Mouse (Mus musculus) megakaryocyte-erythroid progenitor cell, adult 5 weeks (primary cell): ENCODE measurements around the gene Tubgcp3. TPM values are rescaled to one million over a fixed set of nuclear protein-coding genes. Genes with fewer than 3 reads are reported as not detected.

Experiments
- polyA plus RNA-seq: library from polyadenylated mRNA; stranded (reverse); fragments of >175 nt; gene quantifications from 2 replicates; pipeline ENCODE4 v1.2.3, GENCODE M21; 2012

Tubgcp3 gene
- 25.6 and 27.0 TPM in 2 replicates for polyA plus RNA-seq

DNA sequence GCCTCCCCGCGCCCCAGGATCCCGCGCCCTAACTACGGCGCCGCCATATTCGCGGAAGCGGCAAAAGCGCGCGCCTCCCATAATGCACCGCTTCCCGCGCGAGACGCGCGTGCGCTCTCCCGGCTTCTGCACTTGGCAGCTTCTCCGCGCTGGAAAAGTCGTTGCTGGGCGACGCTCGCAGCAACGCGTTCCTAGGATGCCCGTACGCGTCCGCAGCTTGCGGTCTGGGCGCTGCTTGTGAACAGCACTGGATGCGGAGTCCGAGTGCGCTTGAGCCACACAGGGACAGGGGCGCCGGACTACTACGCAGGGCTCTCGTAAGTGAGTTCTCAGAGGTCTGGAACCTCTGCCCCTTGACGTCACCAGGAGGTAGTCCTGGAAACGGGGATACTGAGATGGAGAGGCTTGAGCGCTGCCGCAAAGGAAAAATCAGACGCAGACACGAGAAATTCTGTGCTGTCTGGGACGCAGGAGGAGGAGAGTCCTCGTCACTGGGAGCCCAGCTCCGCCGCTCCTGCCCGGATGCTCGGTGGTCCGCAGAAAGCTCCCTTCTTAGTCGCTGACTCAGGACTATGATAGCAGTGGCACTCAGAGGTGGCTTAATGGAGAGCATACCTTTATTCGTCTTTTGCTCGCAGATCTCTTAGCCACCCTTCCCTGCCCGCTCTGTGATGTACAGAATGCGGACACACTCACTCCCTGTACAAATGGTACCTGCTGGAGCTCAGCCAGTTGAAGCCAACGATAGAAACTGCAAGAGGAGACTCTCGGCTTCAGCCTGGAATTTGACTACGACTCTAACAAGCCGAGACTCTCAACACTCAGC is at the start of gene Tubgcp3:
TSS of gene Tubgcp3 (minus strand) at position 193 of the 826 bp plus-strand sequence.

GRCm38 (mm10) chr8:12572814-12573534 is 99.1 kb downstream of the Tubgcp3 start, which contains the start of gene Spaca7:
Gene Spaca7, plus strand, starts transcription at chr8:12573029.

Other genes with a start within 250 kb of the Tubgcp3 start
- not detected in 2 replicates for gene Spaca7, start 99.2 kb downstream of the Tubgcp3 start, polyA plus RNA-seq
- gene Atp11a, start 84.8 kb upstream of the Tubgcp3 start, polyA plus RNA-seq: 11.9 and 16.2 TPM in 2 replicates
- gene Mcf2l, start 201.6 kb upstream of the Tubgcp3 start, polyA plus RNA-seq: 15.5 and 22.8 TPM in 2 replicates